In genomic region chr17:37308483-37308882, GRCm38 (mm10) we compare ENCODE assay signal across 21 mouse cellular contexts. TPM values are rescaled to one million over a fixed set of nuclear protein-coding genes. Genes with fewer than 3 reads are reported as not detected.
DNase-seq lines count a peak whose midpoint lies in the region; ATAC-seq and TF ChIP-seq lines count a peak whose summit lies in the region.
"Had no signal": no experiment of that assay in that cellular context is flagged by ENCODE, and none has a peak within 500 bp of the region (broad histone marks: within the 10 kb centered on the region; RNA-seq: fewer than 3 reads in every experiment).

No protein-coding gene starts in this region.

- H3K36me3 ChIP-seq in forebrain, postnatal 0 days (ENCODE audit: insufficient read depth), result no peaks in the 10 kb centered on the region
- no peaks in the 10 kb centered on the region for H3K36me3 ChIP-seq in forebrain, embryonic 13.5 days (ENCODE audit: poor library complexity, severe bottlenecking)
- H3K36me3 ChIP-seq in CH12.LX (replicated peaks in 1 of 2; ENCODE audit: control insufficient read depth in 1 of 2, insufficient read depth in 1 of 2, low read length in 1 of 2), result no peaks in the 10 kb centered on the region
- H3K36me3 ChIP-seq: liver, embryonic 13.5 days had no signal

- DNase-seq in forebrain, postnatal 0 days, result peak; percentile 1
- no peak for DNase-seq in layer of hippocampus, adult 2 months (ENCODE audit: low spot score in 2 of 2)
- DNase-seq in layer of hippocampus, postnatal 36 days, result no peak
- DNase-seq in CH12.LX (ENCODE audit: extremely low read depth), result peak; percentile 20
- peak; percentile 32 for DNase-seq in brain, adult 2 months (ENCODE audit: low read depth, low spot score)
- DNase-seq in Muller cell, postnatal 12 days (ENCODE audit: inconsistent ontology term), result no peak
- no peak for DNase-seq in spleen, postnatal 14 days (ENCODE audit: low spot score in 2 of 2)
- DNase-seq: cerebellum, adult 11-12 months; liver, embryonic 13.5 days; right cerebral cortex, postnatal 25 days; thymus, adult 18-20 months had no signal

- no peak overlapping the region for H3K4me3 ChIP-seq in forebrain, postnatal 0 days (ENCODE audit: low read depth, low read length)
- H3K4me3 ChIP-seq in forebrain, embryonic 13.5 days, result no peak overlapping the region
- no peak overlapping the region for H3K4me3 ChIP-seq in layer of hippocampus, adult 2 months
- H3K4me3 ChIP-seq in CH12.LX (replicated peaks in 1 of 3; ENCODE audit: low read depth in 2 of 3, low read length in 2 of 3, poor library complexity in 1 of 3), result no peak overlapping the region
- H3K4me3 ChIP-seq: liver, embryonic 13.5 days; megakaryocyte, embryonic 14.5 days; myocyte had no signal

- dilution Hi-C loops in CH12.LX (cut with MboI; ENCODE audit: extremely low pct_ligation_motif_present, extremely low pct_unique_long_range_greater_than_20kb, low sequenced_read_pairs), result no loop called here

- in situ Hi-C loops in CH12.LX (cut with MboI; ENCODE audit: low pct_ligation_motif_present, low pct_unique_long_range_greater_than_20kb, low sequenced_read_pairs), result no loop called here

- H3K27ac ChIP-seq in forebrain, postnatal 0 days (ENCODE audit: low read depth, low read length), result no peak overlapping the region
- no peak overlapping the region for H3K27ac ChIP-seq in forebrain, embryonic 13.5 days
- H3K27ac ChIP-seq in layer of hippocampus, adult 2 months, result no peak overlapping the region
- H3K27ac ChIP-seq in CH12.LX (ENCODE audit: insufficient read depth, low read depth), result no peak overlapping the region
- H3K27ac ChIP-seq: liver, embryonic 13.5 days had no signal

- no peaks in the 10 kb centered on the region for H3K79me2 ChIP-seq in CH12.LX (replicated peaks; ENCODE audit: control insufficient read depth, extremely low read depth, insufficient read depth, poor library complexity, severe bottlenecking)

- no peaks in the 10 kb centered on the region for H3K27me3 ChIP-seq in forebrain, postnatal 0 days (ENCODE audit: insufficient read depth, low read length)
- no peaks in the 10 kb centered on the region for H3K27me3 ChIP-seq in forebrain, embryonic 13.5 days
- H3K27me3 ChIP-seq in CH12.LX (replicated peaks), result peaks cover 2% of the 10 kb centered on the region
- H3K27me3 ChIP-seq: liver, embryonic 13.5 days; megakaryocyte, embryonic 14.5 days had no signal

- peak; percentile 56 for TF ChIP-seq RAD21 in CH12.LX (IDR thresholded peaks at IDR 0.05; ENCODE audit: low read depth, low read length)

- no peak for TF ChIP-seq EP300 in CH12.LX (IDR thresholded peaks at IDR 0.05; ENCODE audit: low read length)

- no peak for TF ChIP-seq POLR2A in CH12.LX (IDR thresholded peaks at IDR 0.05; ENCODE audit: low read depth, low read length)

- no peak for ATAC-seq in forebrain, postnatal 0 days
- no peak for ATAC-seq in forebrain, embryonic 13.5 days
- ATAC-seq: lung, postnatal 0 days had no signal

- H3K4me2 ChIP-seq in forebrain, postnatal 0 days (ENCODE audit: low read depth), result no peak overlapping the region
- no peak overlapping the region for H3K4me2 ChIP-seq in forebrain, embryonic 13.5 days
- H3K4me2 ChIP-seq in CH12.LX (ENCODE audit: insufficient read depth, low read depth, poor library complexity, severe bottlenecking), result no peak overlapping the region
- H3K4me2 ChIP-seq: liver, embryonic 13.5 days had no signal

- no peaks in the 10 kb centered on the region for H3K9me3 ChIP-seq in forebrain, postnatal 0 days (ENCODE audit: low read length)
- no peaks in the 10 kb centered on the region for H3K9me3 ChIP-seq in forebrain, embryonic 13.5 days (replicated peaks)
- no peaks in the 10 kb centered on the region for H3K9me3 ChIP-seq in CH12.LX (replicated peaks; ENCODE audit: low read length)
- H3K9me3 ChIP-seq: liver, embryonic 13.5 days; megakaryocyte, embryonic 14.5 days had no signal

- no peaks in the 10 kb centered on the region for H3K4me1 ChIP-seq in forebrain, postnatal 0 days (ENCODE audit: insufficient read depth)
- no peaks in the 10 kb centered on the region for H3K4me1 ChIP-seq in forebrain, embryonic 13.5 days
- no peaks in the 10 kb centered on the region for H3K4me1 ChIP-seq in CH12.LX (ENCODE audit: control insufficient read depth in 1 of 2, insufficient read depth in 2 of 2)
- H3K4me1 ChIP-seq: liver, embryonic 13.5 days; megakaryocyte, embryonic 14.5 days had no signal

- H3K9ac ChIP-seq in forebrain, postnatal 0 days, result no peak overlapping the region
- no peak overlapping the region for H3K9ac ChIP-seq in forebrain, embryonic 13.5 days
- no peak overlapping the region for H3K9ac ChIP-seq in CH12.LX (ENCODE audit: insufficient read depth, low read depth)
- H3K9ac ChIP-seq: liver, embryonic 13.5 days had no signal

- peak; percentile 25; the same call in 1 of the 2 replicates for TF ChIP-seq CTCF in forebrain, postnatal 0 days (IDR thresholded peaks at IDR 0.05; ENCODE audit: low read depth)
- peak; percentile 44 for TF ChIP-seq CTCF in layer of hippocampus, adult 2 months (conservative IDR thresholded peaks at IDR 0.05)
- TF ChIP-seq CTCF in CH12.LX (conservative IDR thresholded peaks at IDR 0.05 in 1 of 2, IDR thresholded peaks at IDR 0.05 in 1 of 2; ENCODE audit: low read depth in 2 of 2, low read length in 2 of 2), result peak in 1 of 2 experiments; percentile 54; a peak in 3 of 4 replicates

- WGBS in forebrain, postnatal 0 days, result 42% methylated on average over 4 of the region's 4 CpGs
- WGBS in forebrain, embryonic 13.5 days, result 46% methylated on average over 4 of the region's 4 CpGs

TF ChIP-seq in CH12.LX, 34 proteins besides CTCF, POLR2A, EP300 and RAD21:
- no peak for TF ChIP-seq PAX5 (IDR thresholded peaks at IDR 0.05; ENCODE audit: low read length)
- no peak for TF ChIP-seq GABPA (IDR thresholded peaks at IDR 0.05; ENCODE audit: insufficient replicate concordance, low read depth, low read length)
- no peak for TF ChIP-seq ZNF384 (IDR thresholded peaks at IDR 0.05; ENCODE audit: low read depth, low read length)

RNA-seq across cellular contexts. Expression of gene Olfr101, which starts 4.4 kb away (rescaled TPM):
- total RNA-seq in forebrain, postnatal 0 days (2014; rRNA removed), result not detected in 2 replicates
- not detected in 2 replicates for polyA plus RNA-seq in forebrain, postnatal 0 days (2015; fragmentation: Nextera tagmentation; extraction: Ambion mirVana)
- polyA plus RNA-seq in forebrain, embryonic 13.5 days (2015; fragmentation: Nextera tagmentation; extraction: Ambion mirVana), result not detected in 2 replicates
- total RNA-seq in layer of hippocampus, adult 2 months (2021), result not detected
- not detected for total RNA-seq in layer of hippocampus, postnatal 36 days (2021)
- total RNA-seq in CH12.LX (2012; rRNA removed) (not detected in 2 replicates), CH12.LX (2014; rRNA removed) (not detected in 2 replicates)
- 0.21 and 0.27 TPM in 2 replicates for polyA plus RNA-seq in CH12.LX (2012; ENCODE audit: insufficient read length, low read depth)
- total RNA-seq: adrenal gland, postnatal 4 days; left cerebral cortex, postnatal 25 days had no signal
- polyA plus RNA-seq: gonadal fat pad, adult 2 months; heart, embryonic 16.5 days; intestine, embryonic 14.5 days; large intestine, adult 2 months; liver, embryonic 13.5 days; lung, postnatal 0 days; myocyte had no signal

RNA-seq across cellular contexts. Expression of gene Olfr102, which starts 8.4 kb away (rescaled TPM):
- not detected in 2 replicates for total RNA-seq in forebrain, postnatal 0 days (2014; rRNA removed)
- not detected in 2 replicates for polyA plus RNA-seq in forebrain, postnatal 0 days (2015; fragmentation: Nextera tagmentation; extraction: Ambion mirVana)
- polyA plus RNA-seq in forebrain, embryonic 13.5 days (2015; fragmentation: Nextera tagmentation; extraction: Ambion mirVana), result not detected in 2 replicates
- not detected for total RNA-seq in layer of hippocampus, adult 2 months (2021)
- total RNA-seq in layer of hippocampus, postnatal 36 days (2021), result not detected
- total RNA-seq in CH12.LX (2012; rRNA removed), result not detected in 2 replicates
- not detected in 2 replicates for total RNA-seq in CH12.LX (2014; rRNA removed)
- not detected in 2 replicates for polyA plus RNA-seq in CH12.LX (2012; ENCODE audit: insufficient read length, low read depth)
- total RNA-seq: adrenal gland, postnatal 4 days; left cerebral cortex, postnatal 25 days had no signal
- polyA plus RNA-seq: gonadal fat pad, adult 2 months; heart, embryonic 16.5 days; intestine, embryonic 14.5 days; large intestine, adult 2 months; liver, embryonic 13.5 days; lung, postnatal 0 days; myocyte had no signal

RNA-seq across cellular contexts. Expression of gene Olfr99, which starts 25.2 kb away (rescaled TPM):
- total RNA-seq in forebrain, postnatal 0 days (2014; rRNA removed), result not detected in 2 replicates
- polyA plus RNA-seq in forebrain, postnatal 0 days (2015; fragmentation: Nextera tagmentation; extraction: Ambion mirVana), result not detected in 2 replicates
- not detected in 2 replicates for polyA plus RNA-seq in forebrain, embryonic 13.5 days (2015; fragmentation: Nextera tagmentation; extraction: Ambion mirVana)
- not detected for total RNA-seq in layer of hippocampus, adult 2 months (2021)
- total RNA-seq in layer of hippocampus, postnatal 36 days (2021), result not detected
- total RNA-seq in CH12.LX (2012; rRNA removed) (0.08 and 0.25 TPM in 2 replicates), CH12.LX (2014; rRNA removed) (not detected in 2 replicates)
- polyA plus RNA-seq in CH12.LX (2012; ENCODE audit: insufficient read length, low read depth), result 2.2 and 3.4 TPM in 2 replicates
- total RNA-seq: adrenal gland, postnatal 4 days; left cerebral cortex, postnatal 25 days had no signal
- polyA plus RNA-seq: gonadal fat pad, adult 2 months; heart, embryonic 16.5 days; intestine, embryonic 14.5 days; large intestine, adult 2 months; liver, embryonic 13.5 days; lung, postnatal 0 days had no signal

RNA-seq across cellular contexts. Expression of gene Olfr103, which starts 31.0 kb away (rescaled TPM):
- total RNA-seq in forebrain, postnatal 0 days (2014; rRNA removed), result not detected in 2 replicates
- polyA plus RNA-seq in forebrain, postnatal 0 days (2015; fragmentation: Nextera tagmentation; extraction: Ambion mirVana), result not detected in 2 replicates
- polyA plus RNA-seq in forebrain, embryonic 13.5 days (2015; fragmentation: Nextera tagmentation; extraction: Ambion mirVana), result not detected in 2 replicates
- not detected for total RNA-seq in layer of hippocampus, adult 2 months (2021)
- total RNA-seq in layer of hippocampus, postnatal 36 days (2021), result not detected
- total RNA-seq in CH12.LX (2012; rRNA removed), result not detected in 2 replicates
- total RNA-seq in CH12.LX (2014; rRNA removed), result not detected in 2 replicates
- polyA plus RNA-seq in CH12.LX (2012; ENCODE audit: insufficient read length, low read depth), result not detected in 2 replicates
- total RNA-seq: adrenal gland, postnatal 4 days; left cerebral cortex, postnatal 25 days had no signal
- polyA plus RNA-seq: gonadal fat pad, adult 2 months; heart, embryonic 16.5 days; intestine, embryonic 14.5 days; large intestine, adult 2 months; liver, embryonic 13.5 days; lung, postnatal 0 days; myocyte had no signal

RNA-seq across cellular contexts. Expression of gene H2-M3, which starts 38.5 kb away (rescaled TPM):
- 1.0 and 1.9 TPM in 2 replicates for total RNA-seq in forebrain, postnatal 0 days (2014; rRNA removed)
- 1.5 and 1.7 TPM in 2 replicates for polyA plus RNA-seq in forebrain, postnatal 0 days (2015; fragmentation: Nextera tagmentation; extraction: Ambion mirVana)
- 0.61 and 1.6 TPM in 2 replicates for polyA plus RNA-seq in forebrain, embryonic 13.5 days (2015; fragmentation: Nextera tagmentation; extraction: Ambion mirVana)
- 1 to 10 TPM; 2.4 to 3.4 TPM for total RNA-seq in layer of hippocampus, adult 2 months (2021)
- total RNA-seq in layer of hippocampus, postnatal 36 days (2021), result 1 to 10 TPM; 1.5 to 2.0 TPM
- total RNA-seq in CH12.LX (2012; rRNA removed) (72.2 and 88.6 TPM in 2 replicates), CH12.LX (2014; rRNA removed) (71.7 and 72.8 TPM in 2 replicates)
- polyA plus RNA-seq in CH12.LX (2012; ENCODE audit: insufficient read length, low read depth), result 46.1 and 49.0 TPM in 2 replicates

Comparison
In these comparisons a context has a peak if more than half of its experiments do, and no peak if none do; other contexts are left out.
1. DNase-seq: peak in forebrain, postnatal 0 days (single experiment), CH12.LX (single experiment) and brain, adult 2 months (single experiment); none in layer of hippocampus, adult 2 months (0 of 2), layer of hippocampus, postnatal 36 days (0 of 2), Muller cell, postnatal 12 days (single experiment) and spleen, postnatal 14 days (0 of 2).